Mouse (Mus musculus) myocyte (in vitro differentiated cells): Measurements from ENCODE around the gene Gtf3c5. TPM values are rescaled to one million over a fixed set of nuclear protein-coding genes. Genes with fewer than 3 reads are reported as not detected.

Experiments
- H3K27me3 ChIP-seq: one replicate; pipeline ENCODE4 v1.6.1; 2011; ENCODE audit not compliant: control insufficient read depth, insufficient read depth, insufficient read length
- H3K36me3 ChIP-seq: one replicate; pipeline ENCODE4 v1.6.1; 2011; ENCODE audit not compliant: control insufficient read depth, insufficient read depth
- H3K4me2 ChIP-seq: one replicate; pipeline ENCODE4 v1.6.1; 2011; ENCODE audit warnings: low read depth, control low read depth
- H3K4me3 ChIP-seq: one replicate; pipeline ENCODE4 v1.5.1; 2011; ENCODE audit warnings: mild to moderate bottlenecking, control low read depth, moderate library complexity
- H3K79me2 ChIP-seq: one replicate; pipeline ENCODE4 v1.6.1; 2011; ENCODE audit not compliant: control insufficient read depth, insufficient read depth
- H3ac ChIP-seq: one replicate; pipeline ENCODE4 v1.6.1; 2011; ENCODE audit not compliant: control insufficient read depth, insufficient read length
- CEBPB ChIP-seq: IDR thresholded peaks from 2 replicates; pipeline ENCODE4 v1.6.1; 2011; ENCODE audit warnings: mild to moderate bottlenecking, moderate library complexity; ENCODE audit not compliant: poor library complexity, insufficient read depth, severe bottlenecking
- E2F4 ChIP-seq: IDR thresholded peaks from one replicate; pipeline ENCODE4 v1.6.1; 2011; ENCODE audit warnings: mild to moderate bottlenecking, control low read depth, moderate library complexity; ENCODE audit not compliant: insufficient read depth
- MAX ChIP-seq: IDR thresholded peaks from one replicate; pipeline ENCODE4 v1.6.1; 2011; ENCODE audit warnings: low read depth, mild to moderate bottlenecking, control low read depth
- MYOD1 ChIP-seq, 3 experiments: IDR thresholded peaks; one replicate each; pipeline ENCODE4 v1.6.1; 2011; ENCODE audit warnings: control low read depth in 2 of 3, low read depth in 2 of 3, mild to moderate bottlenecking in 2 of 3, moderate library complexity in 1 of 3; ENCODE audit not compliant: insufficient read length in 2 of 3, control insufficient read depth in 1 of 3
- MYOG ChIP-seq, 3 experiments: IDR thresholded peaks; one replicate each; pipeline ENCODE4 v1.6.1; 2011; ENCODE audit warnings: control low read depth in 2 of 3, low read depth in 2 of 3, mild to moderate bottlenecking in 2 of 3; ENCODE audit not compliant: insufficient read length in 2 of 3, control insufficient read depth in 1 of 3, insufficient read depth in 1 of 3
- POLR2A ChIP-seq: IDR thresholded peaks from one replicate; pipeline ENCODE4 v1.6.1; 2011; ENCODE audit warnings: low read depth, mild to moderate bottlenecking, control low read depth, moderate library complexity; ENCODE audit not compliant: insufficient read length
- POLR2AphosphoS2 ChIP-seq: IDR thresholded peaks from one replicate; pipeline ENCODE4 v1.6.1; 2011; ENCODE audit warnings: low read depth, control low read depth; ENCODE audit not compliant: insufficient read length
- REST ChIP-seq: IDR thresholded peaks from one replicate; pipeline ENCODE4 v1.6.1; 2011; ENCODE audit warnings: mild to moderate bottlenecking, control low read depth, moderate library complexity; ENCODE audit not compliant: insufficient read depth, insufficient read length
- SRF ChIP-seq: IDR thresholded peaks from one replicate; pipeline ENCODE4 v1.6.1; 2011; ENCODE audit warnings: low read depth; ENCODE audit not compliant: control insufficient read depth, insufficient read length
- TCF12 ChIP-seq: IDR thresholded peaks from one replicate; pipeline ENCODE4 v1.6.1; 2011; ENCODE audit warnings: mild to moderate bottlenecking, control low read depth; ENCODE audit not compliant: poor library complexity, insufficient read depth, severe bottlenecking
- TCF3 ChIP-seq: IDR thresholded peaks from one replicate; pipeline ENCODE4 v1.6.1; 2011; ENCODE audit warnings: low read depth, control low read depth; ENCODE audit not compliant: insufficient read length
- USF1 ChIP-seq: IDR thresholded peaks from one replicate; pipeline ENCODE4 v1.6.1; 2011; ENCODE audit warnings: low read depth, mild to moderate bottlenecking, control low read depth, moderate library complexity
- polyA plus RNA-seq: library from polyadenylated mRNA; unstranded; fragments of >200 nt; fragmentation: generic; extraction: Trizol; gene quantifications from one replicate; pipeline ENCODE4 v1.2.1, GENCODE M21; 2012; ENCODE audit warnings: missing spikeins

The Gtf3c5 gene
- polyA plus RNA-seq, 1 experiment = 24.4 TPM

GRCm38 (mm10) chr2:28539949-28540348 lies 43.6 kb downstream of the Gtf3c5 start:
- Histone ChIP-seq H3K4me2 (peak overlapping the region; percentile 73), H3ac (no peak overlapping the region), H3K27me3 (no peaks in the 10 kb centered on the region), H3K4me3 (no peak overlapping the region), H3K36me3 (no peaks in the 10 kb centered on the region), H3K79me2 (no peaks in the 10 kb centered on the region)
- no peak for TF ChIP-seq POLR2A
- no peak for TF ChIP-seq REST
- TF ChIP-seq MYOG (IDR thresholded peaks at IDR 0.05; ENCODE audit: control insufficient read depth in 1 of 3, insufficient read depth in 1 of 3, insufficient read length in 2 of 3, low read depth in 2 of 3) = peak in 2 of 3 experiments; percentile 10 to 72
- TF ChIP-seq SRF = no peak
- TF ChIP-seq USF1 = peak; percentile 53
- peak in 2 of 3 experiments; percentile 34 to 61 for TF ChIP-seq MYOD1 (IDR thresholded peaks at IDR 0.05; ENCODE audit: control insufficient read depth in 1 of 3, insufficient read length in 2 of 3, low read depth in 2 of 3)

- no peaks in the 10 kb centered on the region for H3K79me2 ChIP-seq
- H3ac ChIP-seq = no peak overlapping the region
- H3K36me3 ChIP-seq = no peaks in the 10 kb centered on the region
- no peaks in the 10 kb centered on the region for H3K27me3 ChIP-seq
- TF ChIP-seq REST (no peak), POLR2A (peak; percentile 66), E2F4 (no peak), TCF12 (peak; percentile 96), SRF (peak; percentile 83), MYOG (IDR thresholded peaks at IDR 0.05; ENCODE audit: control insufficient read depth in 1 of 3, insufficient read depth in 1 of 3, insufficient read length in 2 of 3, low read depth in 2 of 3) (peak; percentile 77 to 99 (median 97)), TCF3 (peak; percentile 66), MAX (no peak), USF1 (peak; percentile 91), MYOD1 (IDR thresholded peaks at IDR 0.05; ENCODE audit: control insufficient read depth in 1 of 3, insufficient read length in 2 of 3, low read depth in 2 of 3) (peak; percentile 42 to 98 (median 95)), POLR2AphosphoS2 (peak; percentile 64), CEBPB (no peak)
- H3K4me2 ChIP-seq = peak overlapping the region; percentile 73
- no peak overlapping the region for H3K4me3 ChIP-seq
Measured at GRCm38 (mm10) chr2:28539206-28539605, 44.3 kb downstream of the Gtf3c5 start.

DNA sequence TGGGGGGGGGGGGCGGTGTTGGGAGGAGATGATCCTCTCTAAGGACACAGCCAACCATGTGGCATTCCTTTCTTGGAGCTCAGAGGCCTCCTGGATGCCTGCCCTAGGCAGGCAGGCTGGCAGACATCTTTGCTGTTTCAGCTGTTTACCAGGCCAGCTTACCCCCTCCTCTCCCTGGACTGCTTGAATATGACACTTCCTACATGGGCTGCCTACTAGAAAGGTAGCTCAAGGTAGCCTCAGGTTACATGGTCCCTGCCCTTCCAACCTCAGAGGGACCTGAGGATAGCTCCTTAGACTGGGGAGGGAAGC lies 44.8 kb downstream of the Gtf3c5 start:
- no peak for TF ChIP-seq MAX
- TF ChIP-seq SRF = no peak
- TF ChIP-seq MYOG (IDR thresholded peaks at IDR 0.05; ENCODE audit: control insufficient read depth in 1 of 3, insufficient read depth in 1 of 3, insufficient read length in 2 of 3, low read depth in 2 of 3) = peak in 1 of 3 experiments; percentile 55
- TF ChIP-seq TCF3 = no peak
- no peak for TF ChIP-seq TCF12
- no peak for TF ChIP-seq CEBPB
- peak in 2 of 3 experiments; percentile 36 to 79 for TF ChIP-seq MYOD1 (IDR thresholded peaks at IDR 0.05; ENCODE audit: control insufficient read depth in 1 of 3, insufficient read length in 2 of 3, low read depth in 2 of 3)
- no peaks in the 10 kb centered on the region for H3K79me2 ChIP-seq
- H3K4me2 ChIP-seq = peak overlapping the region; percentile 73
- no peak overlapping the region for H3K4me3 ChIP-seq
- no peaks in the 10 kb centered on the region for H3K27me3 ChIP-seq
- no peak overlapping the region for H3ac ChIP-seq
- H3K36me3 ChIP-seq = no peaks in the 10 kb centered on the region

- H3ac ChIP-seq = no peak overlapping the region
- no peaks in the 10 kb centered on the region for H3K79me2 ChIP-seq
- no peak overlapping the region for H3K4me3 ChIP-seq
- H3K36me3 ChIP-seq = no peaks in the 10 kb centered on the region
- no peaks in the 10 kb centered on the region for H3K27me3 ChIP-seq
- TF ChIP-seq E2F4 (no peak), MYOD1 (IDR thresholded peaks at IDR 0.05; ENCODE audit: control insufficient read depth in 1 of 3, insufficient read length in 2 of 3, low read depth in 2 of 3) (peak in 2 of 3 experiments; percentile 46 to 74), USF1 (no peak), SRF (no peak), MYOG (IDR thresholded peaks at IDR 0.05; ENCODE audit: control insufficient read depth in 1 of 3, insufficient read depth in 1 of 3, insufficient read length in 2 of 3, low read depth in 2 of 3) (peak in 2 of 3 experiments; percentile 23 to 65)
- peak overlapping the region; percentile 73 for H3K4me2 ChIP-seq
Measured at GRCm38 (mm10) chr2:28537995-28538816, 45.3 kb downstream of the Gtf3c5 start.

- no peaks in the 10 kb centered on the region for H3K79me2 ChIP-seq
- no peak overlapping the region for H3K4me3 ChIP-seq
- TF ChIP-seq REST (no peak), TCF12 (no peak), MAX (no peak), CEBPB (no peak)
- no peak overlapping the region for H3K4me2 ChIP-seq
- no peaks in the 10 kb centered on the region for H3K36me3 ChIP-seq
- H3K27me3 ChIP-seq = no peaks in the 10 kb centered on the region
- H3ac ChIP-seq = no peak overlapping the region
Measured at GRCm38 (mm10) chr2:28537634-28537920, 46.0 kb downstream of the Gtf3c5 start.
